Mouse (Mus musculus) midbrain, postnatal 0 days (tissue): ENCODE measurements around the gene Parn. TPM values are rescaled to one million over a fixed set of nuclear protein-coding genes. Genes with fewer than 3 reads are reported as not detected.

ENCODE experiments used
- ATAC-seq: fragments of 200-750 bp; cut with Nextera tagmentation; 2 replicates; pipeline ENCODE4 v1.8.0; 2017; ENCODE audit warnings: moderate number of reproducible peaks, mild to moderate bottlenecking, moderate TSS enrichment, moderate library complexity; ENCODE audit not compliant: low FRiP score
- DNase-seq: peaks from one replicate; pipeline ENCODE4 v3.0.0-alpha.2; 2015; ENCODE audit warnings: low spot score
- H3K27ac ChIP-seq: fragments of 300-500 bp; sonication (generic); 2 replicates; pipeline ENCODE4 v1.5.1; 2014; ENCODE audit warnings: low read depth, mild to moderate bottlenecking, low read length, mixed read lengths
- H3K27me3 ChIP-seq: fragments of 300-500 bp; sonication (generic); 2 replicates; pipeline ENCODE4 v1.6.1; 2014; ENCODE audit warnings: low read length, control low read depth, mixed read lengths; ENCODE audit not compliant: insufficient read depth
- H3K36me3 ChIP-seq: fragments of 300-500 bp; sonication (generic); 2 replicates; pipeline ENCODE4 v1.6.1; 2014; ENCODE audit warnings: low read length, control low read depth, mixed read lengths; ENCODE audit not compliant: insufficient read depth
- H3K4me1 ChIP-seq: fragments of 300-500 bp; sonication (generic); 2 replicates; pipeline ENCODE4 v1.6.1; 2014; ENCODE audit warnings: mild to moderate bottlenecking, control low read depth, antibody characterized with exemption, low read length, mixed read lengths; ENCODE audit not compliant: insufficient read depth
- H3K4me2 ChIP-seq: fragments of 300-500 bp; sonication (generic); 2 replicates; pipeline ENCODE4 v1.6.1; 2014; ENCODE audit warnings: low read depth, mild to moderate bottlenecking, low read length, mixed read lengths; ENCODE audit not compliant: poor library complexity, severe bottlenecking
- H3K4me3 ChIP-seq: fragments of 300-500 bp; sonication (generic); 2 replicates; pipeline ENCODE4 v1.5.1; 2014; ENCODE audit warnings: low read depth, mild to moderate bottlenecking, low read length, moderate library complexity
- H3K9ac ChIP-seq: fragments of 300-500 bp; sonication (generic); replicated peaks from 2 replicates; pipeline ENCODE4 v1.6.1; 2014; ENCODE audit warnings: mild to moderate bottlenecking, low read length, moderate library complexity, mixed read lengths; ENCODE audit not compliant: poor library complexity, severe bottlenecking
- H3K9me3 ChIP-seq: fragments of 300-500 bp; sonication (generic); 2 replicates; pipeline ENCODE4 v1.6.1; 2016; ENCODE audit warnings: low read length, control low read depth
- CTCF ChIP-seq: IDR thresholded peaks from 2 replicates; pipeline ENCODE4 v1.5.1; 2016; ENCODE audit warnings: antibody characterized with exemption, mild to moderate bottlenecking
- WGBS: fragments of 180-500 bp; shearing (Covaris S2); extraction: QIAGEN DNeasy Blood & Tissue Kit; methylation state at CpG from one replicate; pipeline ENCODE4 v1.1.7; 2014; 5-methylcytosine and 5-hydroxymethylcytosine counted together
- polyA plus RNA-seq: library from polyadenylated mRNA; unstranded; fragments of >200 nt; fragmentation: Nextera tagmentation; extraction: Ambion mirVana; gene quantifications from 2 replicates; pipeline ENCODE4 v1.2.1, GENCODE M21; 2015
- total RNA-seq: library from RNA; depleted of rRNA; stranded (reverse); fragments of >200 nt; gene quantifications from 2 replicates; pipeline ENCODE4 v1.2.3, GENCODE M21; 2014

Parn gene
- total and polyA plus RNA-seq, 2 experiments from 2014 or later: 11.8 to 28.0 TPM

DNA sequence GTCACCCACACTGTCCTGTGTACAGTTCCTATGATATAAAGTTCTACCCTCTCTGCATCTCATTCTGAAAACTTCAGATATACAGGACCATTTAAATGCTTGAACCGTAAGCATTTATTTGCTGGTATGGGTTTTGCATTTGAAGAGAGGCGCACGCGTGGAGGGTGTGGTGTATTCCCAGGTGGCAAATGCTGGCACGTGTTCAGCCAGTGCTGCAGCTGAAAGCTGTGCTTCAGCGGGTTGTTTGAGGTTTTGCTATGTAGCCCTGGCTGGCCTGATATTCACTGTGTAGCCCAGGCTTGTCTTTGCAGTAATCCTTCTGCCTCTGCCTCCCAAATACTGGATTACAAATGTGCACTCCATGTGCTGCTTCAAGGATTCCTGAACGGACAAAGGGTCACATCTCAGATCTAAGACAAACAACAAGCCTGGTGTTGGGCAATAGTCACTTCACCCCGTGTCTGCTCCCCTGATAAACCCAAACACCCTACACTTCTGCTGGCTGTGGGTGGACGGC is 111.0 kb downstream of the Parn start:
- WGBS: 89% methylated on average over 9 of the region's 9 CpGs
- TF ChIP-seq CTCF: no peak
- H3K9me3 ChIP-seq: no peaks in the 10 kb centered on the region
- no peaks in the 10 kb centered on the region for H3K27me3 ChIP-seq
- no peaks in the 10 kb centered on the region for H3K4me1 ChIP-seq
- H3K36me3 ChIP-seq: peaks cover 3% of the 10 kb centered on the region; the same call in 1 of the 2 replicates
- H3K9ac ChIP-seq: no peak overlapping the region
- ATAC-seq (no peak), DNase-seq (no peak)
- H3K4me3 ChIP-seq: no peak overlapping the region
- H3K27ac ChIP-seq: no peak overlapping the region
- no peak overlapping the region for H3K4me2 ChIP-seq

DNA sequence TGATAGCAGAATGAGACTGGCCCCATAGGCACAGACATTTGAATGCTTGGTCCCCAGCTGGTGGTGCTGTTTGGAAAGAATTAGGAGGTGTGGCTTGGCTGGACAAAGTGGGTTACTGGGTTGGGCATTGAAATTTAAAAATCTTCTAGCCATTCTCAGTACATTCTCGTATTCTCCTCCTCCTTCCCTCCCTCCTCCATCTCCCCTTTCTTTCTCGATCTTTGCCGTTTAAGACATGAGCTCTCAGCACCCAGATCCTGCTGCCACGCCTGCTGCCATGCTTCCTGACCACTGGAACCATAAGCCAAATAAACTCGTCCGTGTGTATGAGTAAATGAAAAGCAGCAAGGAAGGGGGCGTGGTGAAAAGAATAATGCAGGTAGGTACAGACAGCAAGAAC is 111.5 kb downstream of the Parn start:
- H3K27ac ChIP-seq: no peak overlapping the region
- ATAC-seq: no peak
- no peaks in the 10 kb centered on the region for H3K4me1 ChIP-seq
- H3K4me3 ChIP-seq: no peak overlapping the region
- WGBS: 89% methylated on average over 7 of the region's 7 CpGs
- H3K9me3 ChIP-seq: no peaks in the 10 kb centered on the region
- TF ChIP-seq CTCF: no peak
- H3K9ac ChIP-seq: no peak overlapping the region
- no peak overlapping the region for H3K4me2 ChIP-seq
- no peak for DNase-seq
- peaks cover 3% of the 10 kb centered on the region; the same call in 1 of the 2 replicates for H3K36me3 ChIP-seq
- H3K27me3 ChIP-seq: no peaks in the 10 kb centered on the region

DNA sequence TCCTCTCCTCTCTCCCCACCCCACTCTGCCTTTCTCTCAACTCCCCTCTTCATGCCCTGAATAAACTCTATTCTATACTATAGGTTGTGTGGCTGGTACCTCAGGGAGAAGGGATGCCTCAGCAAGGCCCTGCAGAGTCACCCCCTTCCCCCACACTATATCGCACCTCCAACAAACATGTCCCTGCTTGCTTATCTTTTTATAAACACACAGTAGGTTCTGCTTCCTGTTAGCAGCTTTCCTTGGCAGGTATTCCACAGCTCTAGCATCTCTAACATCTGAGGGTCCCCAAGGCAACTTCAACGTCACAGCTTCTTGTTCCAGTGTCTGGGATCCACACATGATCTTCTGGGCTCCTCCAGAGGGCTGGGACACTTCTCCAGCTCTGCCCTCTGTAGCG is 117.3 kb downstream of the Parn start:
- no peaks in the 10 kb centered on the region for H3K27me3 ChIP-seq
- no peak overlapping the region for H3K27ac ChIP-seq
- no peak for TF ChIP-seq CTCF
- H3K4me2 ChIP-seq: no peak overlapping the region
- H3K4me1 ChIP-seq: no peaks in the 10 kb centered on the region
- 94% methylated on average over 3 of the region's 3 CpGs for WGBS
- H3K9ac ChIP-seq: no peak overlapping the region
- DNase-seq: no peak
- H3K9me3 ChIP-seq: peaks cover 5% of the 10 kb centered on the region; the same call in 1 of the 2 replicates
- ATAC-seq: no peak
- H3K36me3 ChIP-seq: peaks cover 8% of the 10 kb centered on the region
- H3K4me3 ChIP-seq: no peak overlapping the region

DNA sequence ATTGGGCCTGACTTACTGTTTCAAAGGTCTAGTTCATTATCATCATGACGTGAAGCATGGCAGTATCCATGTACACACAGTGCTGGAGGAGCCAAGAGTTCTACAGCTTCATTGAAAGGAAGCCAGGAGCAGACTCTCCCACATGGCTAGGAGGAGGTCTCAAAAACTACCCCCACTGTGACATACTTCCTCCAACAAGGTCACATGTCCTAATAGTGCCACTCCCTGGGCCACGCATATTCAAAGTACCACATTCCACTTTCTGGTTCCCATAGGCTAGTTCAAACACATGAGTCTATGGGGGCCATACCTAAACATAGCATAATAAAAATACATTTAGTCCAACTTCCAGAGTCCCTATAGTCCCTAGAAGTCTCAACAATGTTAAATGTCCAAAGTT is 118.0 kb downstream of the Parn start:
- WGBS: 94% methylated on average over 2 of the region's 2 CpGs
- Histone ChIP-seq H3K27me3 (no peaks in the 10 kb centered on the region), H3K36me3 (peaks cover 5% of the 10 kb centered on the region), H3K4me3 (no peak overlapping the region), H3K9ac (no peak overlapping the region), H3K4me2 (no peak overlapping the region), H3K4me1 (no peaks in the 10 kb centered on the region), H3K9me3 (peaks cover 5% of the 10 kb centered on the region), H3K27ac (no peak overlapping the region)
- no peak for TF ChIP-seq CTCF
- ATAC-seq (no peak), DNase-seq (no peak)

DNA sequence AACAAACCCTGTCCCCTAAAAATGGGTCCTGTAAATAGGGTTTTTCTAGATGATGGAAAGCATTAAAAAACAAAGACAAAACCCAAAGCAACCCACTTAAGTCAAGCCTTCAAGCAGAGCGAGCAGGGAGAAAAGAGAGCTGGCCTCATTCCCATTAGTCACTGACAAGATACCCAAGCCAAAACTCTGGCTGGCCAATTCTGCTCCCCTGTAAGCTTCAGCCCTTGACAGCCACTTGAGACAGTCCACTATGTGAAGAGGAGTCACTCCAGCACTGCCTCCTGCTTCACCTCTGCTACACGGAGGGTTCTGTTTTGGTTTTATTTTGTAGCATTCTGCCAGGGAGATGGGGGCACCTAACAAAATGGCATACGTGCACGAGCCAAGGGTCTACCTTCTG is 126.2 kb downstream of the Parn start:
- Histone ChIP-seq H3K9me3 (peaks cover 5% of the 10 kb centered on the region), H3K4me2 (no peak overlapping the region), H3K9ac (no peak overlapping the region), H3K27me3 (no peaks in the 10 kb centered on the region), H3K36me3 (peaks cover 1% of the 10 kb centered on the region), H3K27ac (no peak overlapping the region), H3K4me3 (no peak overlapping the region), H3K4me1 (no peaks in the 10 kb centered on the region)
- ATAC-seq: no peak
- peak; percentile 56 for DNase-seq
- WGBS: 77% methylated on average over 4 of the region's 4 CpGs
- no peak for TF ChIP-seq CTCF

DNA sequence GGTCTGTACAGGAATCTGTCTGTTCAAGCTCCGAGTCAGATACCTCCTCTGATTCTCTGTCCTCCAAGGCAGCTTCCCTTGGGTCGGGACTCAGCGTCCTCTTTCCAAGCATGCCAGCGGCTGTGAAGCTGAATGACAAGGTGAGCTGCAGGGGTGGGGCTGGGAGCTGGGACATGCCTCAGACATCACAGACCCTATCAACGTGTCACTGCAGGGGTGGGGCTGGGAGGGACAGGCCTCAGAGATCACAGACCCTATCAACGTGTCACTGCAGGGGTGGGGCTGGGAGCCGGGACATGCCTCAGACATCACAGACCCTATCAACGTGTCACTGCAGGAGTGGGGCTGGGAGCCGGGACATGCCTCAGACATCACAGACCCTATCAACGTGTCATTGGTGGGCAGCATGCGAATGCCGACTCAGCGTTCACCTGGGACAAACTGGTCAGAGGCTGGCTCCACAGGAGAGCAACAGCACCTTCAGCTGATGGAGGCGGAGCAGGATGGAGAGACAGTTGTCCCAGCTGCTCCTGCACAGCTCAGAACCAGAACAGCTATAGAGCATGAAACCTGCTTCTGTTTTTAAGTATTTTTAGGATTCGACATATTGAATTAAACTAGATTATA is 126.7 kb downstream of the Parn start:
- no peaks in the 10 kb centered on the region; the same call in 1 of the 2 replicates for H3K36me3 ChIP-seq
- H3K4me1 ChIP-seq: no peaks in the 10 kb centered on the region
- no peak for DNase-seq
- H3K4me2 ChIP-seq: no peak overlapping the region
- H3K9me3 ChIP-seq: no peaks in the 10 kb centered on the region; the same call in 1 of the 2 replicates
- no peak overlapping the region for H3K9ac ChIP-seq
- H3K27ac ChIP-seq: no peak overlapping the region
- no peak; the same call in 1 of the 2 replicates for ATAC-seq
- no peak for TF ChIP-seq CTCF
- H3K27me3 ChIP-seq: no peaks in the 10 kb centered on the region
- H3K4me3 ChIP-seq: no peak overlapping the region
- 83% methylated on average over 15 of the region's 15 CpGs for WGBS
